Mouse (Mus musculus) megakaryocyte, embryonic 14.5 days (primary cell): ENCODE data around the gene Cpsf4.

Experiments used
- FLI1 ChIP-seq: IDR thresholded peaks from 2 replicates; pipeline ENCODE4 v1.6.1; 2012; ENCODE audit warnings: low read length, inconsistent platforms, mixed read lengths
- GATA1 ChIP-seq: IDR thresholded peaks from 3 replicates; pipeline ENCODE4 v1.6.1; 2012; ENCODE audit warnings: mixed read lengths, low read length, inconsistent platforms, borderline replicate concordance

DNA sequence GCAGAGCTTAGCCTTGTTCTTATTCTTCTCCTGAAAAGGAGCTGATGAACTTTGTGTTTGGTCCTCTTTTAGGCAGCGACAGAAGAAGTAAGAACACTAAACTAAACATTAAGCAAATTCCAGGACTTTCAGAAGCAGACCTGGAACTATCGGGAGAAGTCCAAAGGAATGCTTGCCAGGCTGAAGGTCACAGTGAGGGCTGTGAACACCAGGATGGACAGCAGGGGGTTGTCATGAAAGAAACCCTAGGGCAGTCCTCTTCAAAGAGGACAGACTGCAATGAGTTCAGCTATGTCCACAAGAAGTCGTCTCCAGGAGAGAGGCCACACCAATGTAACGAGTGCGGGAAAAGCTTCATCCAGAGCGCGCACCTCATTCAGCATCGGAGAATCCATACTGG, 53.0 kb downstream of the Cpsf4 start:
- TF ChIP-seq GATA1: no peak
- no peak for TF ChIP-seq FLI1
